Mouse (Mus musculus) layer of hippocampus, adult 8-10 months (tissue): ENCODE measurements around the gene Btbd35f15. TPM values are rescaled to one million over a fixed set of nuclear protein-coding genes. Genes with fewer than 3 reads are reported as not detected.
"Not testable (repeated sequence)": the region's sequence is repeated elsewhere in the genome, so short reads cannot be mapped to it uniquely, and the experiment has no call there.

Source experiments
- DNase-seq, 2 experiments: peaks; one replicate each; pipeline ENCODE4 v3.0.0; 2022; ENCODE audit warnings: low spot score in 2 of 2
- total RNA-seq, 4 experiments: library from RNA; stranded (reverse); gene quantifications; 2 replicates each; pipeline ENCODE4 v1.2.4; 2022

The Btbd35f15 gene
- not detected for total RNA-seq

GRCm38 (mm10) chrX:33577214-33577613, at the start of gene Btbd35f15:
Gene Btbd35f15 (minus strand): TSS chrX:33577314.
- DNase-seq: not testable (repeated sequence)

Other genes with a start within 250 kb of the Btbd35f15 start
- not detected for gene Btbd35f13, start 79.9 kb upstream of the Btbd35f15 start, total RNA-seq
- not detected for gene Btbd35f14, start 125.0 kb upstream of the Btbd35f15 start, total RNA-seq